Mouse (Mus musculus) midbrain, embryonic 11.5 days (tissue): ENCODE data around the gene Kif24. TPM values are rescaled to one million over a fixed set of nuclear protein-coding genes. Genes with fewer than 3 reads are reported as not detected.

Source experiments
- ATAC-seq: fragments of 200-750 bp; cut with Nextera tagmentation; 2 replicates; pipeline ENCODE4 v1.8.0; 2017; ENCODE audit warnings: moderate TSS enrichment, moderate library complexity; ENCODE audit not compliant: low FRiP score
- DNase-seq: peaks from one replicate; pipeline ENCODE4 v3.0.0; 2015; ENCODE audit warnings: low spot score; ENCODE audit errors: missing footprints
- H3K27ac ChIP-seq: fragments of 300-500 bp; sonication (generic); 2 replicates; pipeline ENCODE4 v1.5.1; 2014; ENCODE audit warnings: low read depth, low read length
- H3K27me3 ChIP-seq: fragments of 300-500 bp; sonication (generic); 2 replicates; pipeline ENCODE4 v1.6.1; 2014; ENCODE audit warnings: mild to moderate bottlenecking, low read length, moderate library complexity, mixed read lengths; ENCODE audit not compliant: control insufficient read depth, insufficient read depth
- H3K36me3 ChIP-seq: fragments of 300-500 bp; sonication (generic); 2 replicates; pipeline ENCODE4 v1.6.1; 2014; ENCODE audit warnings: mild to moderate bottlenecking, low read length, moderate library complexity, mixed read lengths; ENCODE audit not compliant: control insufficient read depth, insufficient read depth
- H3K4me1 ChIP-seq: fragments of 300-500 bp; sonication (generic); 2 replicates; pipeline ENCODE4 v1.6.1; 2014; ENCODE audit warnings: low read length; ENCODE audit not compliant: control insufficient read depth, insufficient read depth
- H3K4me2 ChIP-seq: fragments of 300-500 bp; sonication (generic); 2 replicates; pipeline ENCODE4 v1.6.1; 2014; ENCODE audit warnings: mild to moderate bottlenecking, moderate library complexity
- H3K4me3 ChIP-seq: fragments of 300-500 bp; sonication (generic); 2 replicates; pipeline ENCODE4 v1.5.1; 2014; ENCODE audit warnings: low read depth, low read length
- H3K9ac ChIP-seq: fragments of 300-500 bp; sonication (generic); 2 replicates; pipeline ENCODE4 v1.6.1; 2014; ENCODE audit warnings: low read length
- H3K9me3 ChIP-seq: fragments of 300-500 bp; sonication (generic); 2 replicates; pipeline ENCODE4 v1.6.1; 2016; ENCODE audit warnings: low read length; ENCODE audit not compliant: control insufficient read depth
- WGBS: fragments of 180-500 bp; shearing (Covaris S2); extraction: QIAGEN DNeasy Blood & Tissue Kit; methylation state at CpG from one replicate; pipeline ENCODE4 v1.1.7; 2014; 5-methylcytosine and 5-hydroxymethylcytosine counted together
- polyA plus RNA-seq: library from polyadenylated mRNA; unstranded; fragments of >200 nt; fragmentation: Nextera tagmentation; extraction: Ambion mirVana; gene quantifications from 2 replicates; pipeline ENCODE4 v1.2.1, GENCODE M21; 2014

Kif24 gene
- polyA plus RNA-seq, 1 experiment from 2014 or later: 9.6 TPM

DNA sequence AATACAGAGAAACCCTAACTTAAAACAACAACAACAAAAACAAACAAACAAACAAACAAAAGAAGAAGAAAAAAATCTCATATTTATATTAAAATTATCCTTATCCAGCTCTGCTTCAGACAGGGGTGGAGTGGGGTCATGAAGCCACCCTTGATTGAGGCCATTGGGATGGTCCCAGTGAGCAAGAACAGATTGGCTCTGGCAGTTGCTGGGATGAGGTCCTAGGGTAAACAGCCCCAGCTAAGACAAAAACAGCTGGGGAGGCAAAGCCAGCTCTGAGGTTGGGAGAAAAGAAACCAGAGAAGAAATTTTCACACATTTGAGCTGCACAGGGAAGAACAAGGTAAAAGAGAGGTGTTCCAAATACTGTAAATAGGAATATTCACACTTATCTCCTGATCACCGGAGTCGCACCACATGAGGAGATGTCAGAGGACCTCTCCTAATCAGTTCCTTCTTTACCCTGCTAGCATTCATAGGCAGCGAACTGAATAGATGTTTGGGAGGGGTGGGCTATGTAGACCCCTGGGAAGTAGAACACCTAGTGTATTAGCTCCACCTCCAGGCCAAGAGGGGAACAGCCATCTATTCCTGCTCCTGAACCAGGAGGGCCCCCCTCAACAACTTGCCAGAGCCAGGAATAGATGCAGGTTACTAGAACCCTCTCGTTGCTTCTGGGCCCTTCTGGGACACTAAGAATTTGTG is 14.2 kb upstream of the Kif24 start:
- Histone ChIP-seq H3K4me1 (no peaks in the 10 kb centered on the region), H3K4me2 (no peak overlapping the region), H3K27me3 (no peaks in the 10 kb centered on the region), H3K27ac (no peak overlapping the region), H3K9ac (no peak overlapping the region), H3K4me3 (no peak overlapping the region), H3K9me3 (no peaks in the 10 kb centered on the region), H3K36me3 (no peaks in the 10 kb centered on the region; the same call in 1 of the 2 replicates)
- DNase-seq (peak; percentile 84), ATAC-seq (no peak)
- WGBS: 73% methylated on average over 4 of the region's 4 CpGs

DNA sequence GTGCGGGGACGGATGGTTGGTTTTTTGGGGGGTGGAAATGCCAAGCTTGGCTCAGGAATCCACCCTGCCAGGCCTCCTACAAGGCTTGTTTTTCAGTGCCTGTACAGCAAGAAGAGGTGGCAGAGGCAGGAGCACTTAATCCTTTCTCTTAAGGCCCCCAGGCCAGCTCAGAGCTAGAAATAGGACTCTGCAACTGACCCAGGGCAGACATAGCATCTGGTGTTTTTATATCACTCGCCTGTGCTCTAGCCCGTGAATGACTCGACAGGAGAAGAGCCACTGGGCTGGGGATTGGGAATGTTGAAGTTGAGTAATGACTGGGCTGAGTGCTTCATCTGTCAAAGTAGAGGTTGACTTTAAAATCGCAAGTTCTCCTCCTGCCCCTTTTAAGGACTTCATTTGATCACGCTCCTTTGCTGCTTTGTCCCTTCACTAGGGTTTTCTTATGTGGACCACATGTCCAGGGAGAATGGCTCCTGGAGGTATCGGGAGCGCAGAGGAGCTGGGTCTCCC is 13.0 kb upstream of the Kif24 start:
- Histone ChIP-seq H3K9me3 (no peaks in the 10 kb centered on the region), H3K27ac (no peak overlapping the region), H3K9ac (no peak overlapping the region), H3K4me1 (no peaks in the 10 kb centered on the region), H3K36me3 (no peaks in the 10 kb centered on the region; the same call in 1 of the 2 replicates), H3K4me3 (no peak overlapping the region), H3K27me3 (no peaks in the 10 kb centered on the region), H3K4me2 (no peak overlapping the region)
- no peak for DNase-seq
- WGBS: 91% methylated on average over 9 of the region's 9 CpGs
- no peak for ATAC-seq

- peak; percentile 71 for DNase-seq
- H3K27ac ChIP-seq: peak overlapping the region; percentile 55; the same call in 1 of the 2 replicates
- no peaks in the 10 kb centered on the region for H3K9me3 ChIP-seq
- 82% methylated on average over 1 of the region's 1 CpGs for WGBS
- H3K4me3 ChIP-seq: no peak overlapping the region
- H3K4me1 ChIP-seq: peaks cover 14% of the 10 kb centered on the region
- H3K4me2 ChIP-seq: no peak overlapping the region
- H3K36me3 ChIP-seq: no peaks in the 10 kb centered on the region
- ATAC-seq: no peak
- H3K9ac ChIP-seq: no peak overlapping the region
- no peaks in the 10 kb centered on the region for H3K27me3 ChIP-seq
Measured at GRCm38 (mm10) chr4:41471384-41471689, 6.7 kb upstream of the Kif24 start.

GRCm38 (mm10) chr4:41470684-41471383 is 6.1 kb upstream of the Kif24 start:
- peaks cover 14% of the 10 kb centered on the region for H3K4me1 ChIP-seq
- H3K4me3 ChIP-seq: no peak overlapping the region
- ATAC-seq (peak; percentile 74), DNase-seq (peak; percentile 88)
- no peaks in the 10 kb centered on the region for H3K36me3 ChIP-seq
- 26% methylated on average over 5 of the region's 5 CpGs for WGBS
- H3K9me3 ChIP-seq: no peaks in the 10 kb centered on the region
- H3K4me2 ChIP-seq: no peak overlapping the region
- H3K9ac ChIP-seq: no peak overlapping the region
- peak overlapping the region; percentile 55 for H3K27ac ChIP-seq
- H3K27me3 ChIP-seq: no peaks in the 10 kb centered on the region

- Histone ChIP-seq H3K4me2 (no peak overlapping the region), H3K4me3 (no peak overlapping the region), H3K4me1 (peaks cover 17% of the 10 kb centered on the region), H3K9me3 (no peaks in the 10 kb centered on the region), H3K36me3 (no peaks in the 10 kb centered on the region), H3K27ac (peak overlapping the region; percentile 37), H3K27me3 (no peaks in the 10 kb centered on the region), H3K9ac (no peak overlapping the region)
- no peak for ATAC-seq
- DNase-seq: no peak
- 63% methylated on average over 7 of the region's 7 CpGs for WGBS
Measured at GRCm38 (mm10) chr4:41470051-41470683, 5.5 kb upstream of the Kif24 start.

DNA sequence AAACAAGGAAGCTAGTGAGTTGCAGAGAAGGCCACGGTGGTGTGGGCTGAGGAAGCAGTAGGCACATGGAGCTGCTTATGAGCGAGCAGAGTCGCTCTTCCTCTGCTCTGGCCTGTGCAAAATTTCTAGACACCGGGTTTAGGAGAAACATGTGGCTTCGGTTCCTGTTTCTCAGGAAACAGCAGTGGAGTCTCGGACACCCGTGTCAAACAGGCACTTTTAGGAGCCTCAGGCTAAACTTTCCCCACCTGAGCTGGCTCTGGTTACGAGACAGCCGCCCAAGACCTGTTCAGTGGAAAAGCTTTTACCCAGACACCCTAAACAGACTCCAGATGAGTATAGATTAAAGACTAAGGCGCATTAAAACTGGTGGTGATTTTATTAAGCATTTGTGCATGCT is 4.5 kb upstream of the Kif24 start:
- WGBS: 82% methylated on average over 10 of the region's 10 CpGs
- Histone ChIP-seq H3K9me3 (no peaks in the 10 kb centered on the region), H3K27ac (no peak overlapping the region), H3K4me3 (no peak overlapping the region), H3K27me3 (no peaks in the 10 kb centered on the region), H3K4me2 (no peak overlapping the region), H3K9ac (no peak overlapping the region), H3K4me1 (peaks cover 17% of the 10 kb centered on the region), H3K36me3 (no peaks in the 10 kb centered on the region)
- peak; percentile 79 for DNase-seq
- ATAC-seq: no peak

GRCm38 (mm10) chr4:41468396-41469080 is 3.9 kb upstream of the Kif24 start:
- Histone ChIP-seq H3K4me1 (peaks cover 22% of the 10 kb centered on the region), H3K9ac (no peak overlapping the region), H3K4me3 (no peak overlapping the region), H3K9me3 (no peaks in the 10 kb centered on the region), H3K27me3 (no peaks in the 10 kb centered on the region), H3K27ac (no peak overlapping the region), H3K36me3 (no peaks in the 10 kb centered on the region), H3K4me2 (no peak overlapping the region)
- 64% methylated on average over 17 of the region's 17 CpGs for WGBS
- peak; percentile 95 for DNase-seq
- no peak for ATAC-seq

- Histone ChIP-seq H3K27ac (no peak overlapping the region), H3K4me1 (peaks cover 10% of the 10 kb centered on the region), H3K4me3 (peak overlapping the region; percentile 73), H3K9ac (peak overlapping the region; percentile 77), H3K9me3 (no peaks in the 10 kb centered on the region), H3K4me2 (peak overlapping the region; percentile 52), H3K36me3 (peaks cover 7% of the 10 kb centered on the region; the same call in 1 of the 2 replicates), H3K27me3 (no peaks in the 10 kb centered on the region)
- ATAC-seq (no peak; the same call in 1 of the 2 replicates), DNase-seq (no peak)
- 4% methylated on average over 17 of the region's 17 CpGs for WGBS
Measured at GRCm38 (mm10) chr4:41465287-41465665, 589 bp upstream of the Kif24 start.
